Comparison of ENCODE assay signal across 12 mouse cellular contexts in genomic region chr2:26061018-26061666, GRCm38 (mm10). TPM values are rescaled to one million over a fixed set of nuclear protein-coding genes. Genes with fewer than 3 reads are reported as not detected.
DNase-seq lines count a peak whose midpoint lies in the region; ATAC-seq lines count a peak whose summit lies in the region.
"Had no signal": no experiment of that assay in that cellular context is flagged by ENCODE, and none has a peak within 500 bp of the region (broad histone marks: within the 10 kb centered on the region; RNA-seq: fewer than 3 reads in every experiment).

No protein-coding gene starts in this region.

- no peaks in the 10 kb centered on the region for H3K9me3 ChIP-seq in liver, embryonic 13.5 days (replicated peaks)
- no peaks in the 10 kb centered on the region for H3K9me3 ChIP-seq in midbrain, embryonic 10.5 days (replicated peaks)
- H3K9me3 ChIP-seq: heart, embryonic 13.5 days had no signal

- peak overlapping the region; percentile 53 for H3K27ac ChIP-seq in liver, embryonic 13.5 days
- H3K27ac ChIP-seq in midbrain, embryonic 10.5 days (replicated peaks), result no peak overlapping the region
- H3K27ac ChIP-seq: heart, embryonic 13.5 days; layer of hippocampus, adult 2 months had no signal

- H3K36me3 ChIP-seq in liver, embryonic 13.5 days, result no peaks in the 10 kb centered on the region
- no peaks in the 10 kb centered on the region for H3K36me3 ChIP-seq in midbrain, embryonic 10.5 days

- DNase-seq in layer of hippocampus, adult 9-11 months, result peak; percentile 60
- DNase-seq in layer of hippocampus, adult 9-10 months (ENCODE audit: low spot score), result no peak
- peak; percentile 55 for DNase-seq in liver, embryonic 13.5 days
- DNase-seq in spleen, postnatal 14 days (ENCODE audit: low spot score in 2 of 2), result peak; percentile 35 to 56
- no peak for DNase-seq in adrenal gland, postnatal 10 days
- no peak for DNase-seq in midbrain, embryonic 10.5 days (ENCODE audit: low spot score)
- no peak for DNase-seq in urinary bladder, postnatal 4 days (ENCODE audit: low spot score in 2 of 2)
- DNase-seq: adrenal gland, postnatal 36 days; thymus, adult 18-20 months had no signal

- no peak overlapping the region for H3K4me3 ChIP-seq in liver, embryonic 13.5 days (replicated peaks)
- no peak overlapping the region for H3K4me3 ChIP-seq in midbrain, embryonic 10.5 days
- H3K4me3 ChIP-seq: heart, embryonic 13.5 days; layer of hippocampus, adult 2 months had no signal

- WGBS in liver, embryonic 13.5 days (ENCODE audit: insufficient replicate concordance), result 58% methylated on average over 21 of the region's 21 CpGs
- 81% methylated on average over 21 of the region's 21 CpGs for WGBS in midbrain, embryonic 10.5 days

- peak; percentile 86 for ATAC-seq in erythroblast, adult 5-6 weeks (replicated peaks; ENCODE audit: low FRiP score, poor library complexity, severe bottlenecking)
- peak; percentile 82 for ATAC-seq in liver, embryonic 13.5 days (ENCODE audit: low read depth)

- H3K4me1 ChIP-seq in liver, embryonic 13.5 days (replicated peaks), result peaks cover 43% of the 10 kb centered on the region
- peaks cover 14% of the 10 kb centered on the region for H3K4me1 ChIP-seq in midbrain, embryonic 10.5 days
- H3K4me1 ChIP-seq: heart, embryonic 13.5 days had no signal

- H3K9ac ChIP-seq in liver, embryonic 13.5 days, result peak overlapping the region; percentile 40; the same call in 1 of the 2 replicates
- H3K9ac ChIP-seq: heart, embryonic 13.5 days had no signal

- 0 out of 2 replicates have a peak, but pooled peaks cover 8% of the 10 kb centered on the region for H3K27me3 ChIP-seq in liver, embryonic 13.5 days
- no peaks in the 10 kb centered on the region for H3K27me3 ChIP-seq in midbrain, embryonic 10.5 days (ENCODE audit: low read depth, poor library complexity, severe bottlenecking)

- H3K4me2 ChIP-seq in liver, embryonic 13.5 days, result 0 out of 2 replicates have a peak overlapping the region, but pooled peaks have one; percentile 15
- H3K4me2 ChIP-seq: heart, embryonic 13.5 days had no signal

RNA-seq across cellular contexts. Expression of gene Ubac1, which starts 39.6 kb away (rescaled TPM):
- total RNA-seq in erythroblast, adult 5-6 weeks (2015; ENCODE audit: low replicate concordance), result 531 and 563 TPM in 2 replicates
- total RNA-seq in erythroblast, adult 5-6 weeks (2017; ENCODE audit: low replicate concordance), result 630 and 869 TPM in 2 replicates
- 488 and 502 TPM in 2 replicates for polyA plus RNA-seq in liver, embryonic 13.5 days (2015; fragmentation: Nextera tagmentation; extraction: Ambion mirVana)
- 10 to 100 TPM; 50.5 to 77.3 TPM for total RNA-seq in adrenal gland, postnatal 10 days (2021)
- polyA plus RNA-seq in midbrain, embryonic 10.5 days (2016; fragmentation: Nextera tagmentation; extraction: Ambion mirVana), result 87.4 and 89.5 TPM in 2 replicates

Comparison
In these comparisons a context has a peak if more than half of its experiments do, and no peak if none do; other contexts are left out.
1. DNase-seq: peak in layer of hippocampus, adult 9-11 months (single experiment), liver, embryonic 13.5 days (single experiment) and spleen, postnatal 14 days (2 of 2); none in layer of hippocampus, adult 9-10 months (single experiment), adrenal gland, postnatal 10 days (single experiment), midbrain, embryonic 10.5 days (single experiment) and urinary bladder, postnatal 4 days (0 of 2).
2. RNA of gene Ubac1, which starts 39.6 kb away (total RNA-seq): 531 to 869 TPM in erythroblast, adult 5-6 weeks; 50.5 to 77.3 TPM in adrenal gland, postnatal 10 days; every median in the first group is over 4 times any median in the second.